Mouse (Mus musculus) monocyte, adult 2 months (primary cell): Measurements from ENCODE around the gene Lor.

Source experiments
- DNase-seq, 2 experiments: peaks; one replicate each; pipeline ENCODE4 v3.0.0; 2022; ENCODE audit warnings: low spot score in 2 of 2, low read depth in 1 of 2

Gene Lor

DNA sequence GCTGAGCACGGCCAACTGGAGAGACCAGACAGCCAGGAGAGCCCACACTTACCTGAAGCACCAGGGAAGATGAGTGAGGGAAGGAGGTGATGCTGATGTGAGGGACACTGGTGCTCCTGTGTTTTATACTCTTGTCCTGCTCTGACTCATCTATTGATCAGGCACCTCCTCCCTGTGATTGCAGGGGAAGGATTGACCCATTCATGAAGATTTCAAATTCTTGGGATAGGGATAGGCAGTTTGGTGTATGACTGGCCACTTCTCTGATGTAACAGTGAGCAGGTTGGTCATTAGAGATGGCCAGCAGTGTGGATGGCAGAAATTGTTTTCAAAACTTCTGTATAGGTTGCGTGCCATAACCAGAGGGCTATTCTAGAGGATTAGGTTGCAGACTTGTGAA is at the start of gene Lor:
Gene Lor (minus strand): TSS at position 101 of the 400 bp plus-strand sequence.
- no peak for DNase-seq

DNA sequence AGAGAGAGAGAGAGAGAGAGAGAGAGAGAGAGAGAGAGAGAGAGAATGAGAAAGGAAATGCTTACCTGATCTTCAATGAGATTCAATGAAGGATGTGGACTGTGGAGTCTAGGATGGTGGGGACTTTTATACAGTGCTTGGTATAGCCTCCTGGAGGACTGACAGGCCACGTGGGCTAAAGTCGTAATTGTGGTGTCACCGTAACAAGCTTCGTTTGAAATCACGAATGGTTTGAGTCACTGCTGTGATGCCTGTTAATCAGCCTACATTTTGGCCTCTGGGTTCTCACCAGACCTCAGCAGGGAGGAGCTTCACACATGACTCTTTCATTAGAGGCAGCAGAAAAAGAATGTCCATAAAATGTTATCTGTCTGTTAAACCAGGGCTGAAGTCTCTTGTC is 40.9 kb upstream of the Lor start, which contains the start of gene Prr9:
Gene Prr9 (minus strand): TSS at position 101 of the 400 bp plus-strand sequence.
- DNase-seq: no peak

DNA sequence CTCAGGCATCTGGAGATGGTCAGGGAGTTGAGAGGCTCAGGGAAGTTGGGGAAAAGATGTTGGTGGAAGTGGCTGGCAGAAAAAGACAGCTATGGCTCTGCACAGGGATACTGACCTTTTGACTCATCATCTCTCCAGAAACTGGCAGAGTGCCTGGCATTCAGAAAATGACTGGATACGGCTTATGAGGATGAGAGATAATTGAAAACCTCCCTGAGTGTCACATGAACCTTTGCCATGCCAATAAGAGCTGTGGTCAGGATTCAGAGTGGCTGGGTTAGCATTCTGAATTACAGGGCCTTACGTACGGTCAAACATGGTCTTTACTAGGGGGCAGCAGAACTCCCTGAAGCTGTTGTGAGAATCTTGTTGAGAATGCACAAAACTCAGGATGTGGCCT is 38.0 kb upstream of the Lor start:
- no peak for DNase-seq

DNA sequence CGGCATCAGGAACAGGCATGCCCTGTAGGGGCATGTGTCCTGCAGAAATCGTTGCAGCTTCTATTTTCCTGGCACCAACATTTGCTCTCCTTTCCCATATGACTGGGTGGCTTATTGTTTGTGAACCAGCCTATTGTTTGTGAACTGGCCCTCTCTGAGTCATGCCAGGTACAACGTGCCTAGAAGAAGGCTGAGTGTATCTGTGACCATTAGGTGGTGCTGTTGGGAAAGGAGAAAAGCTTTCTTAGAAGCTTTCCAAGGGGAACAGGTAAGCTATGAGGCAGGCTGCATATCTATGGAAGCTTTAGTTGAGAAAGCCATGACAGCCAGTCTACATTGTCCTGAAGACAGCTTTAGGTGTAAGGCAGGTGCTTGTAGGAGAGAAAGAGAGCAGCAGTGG is 35.0 kb upstream of the Lor start:
- no peak for DNase-seq

DNA sequence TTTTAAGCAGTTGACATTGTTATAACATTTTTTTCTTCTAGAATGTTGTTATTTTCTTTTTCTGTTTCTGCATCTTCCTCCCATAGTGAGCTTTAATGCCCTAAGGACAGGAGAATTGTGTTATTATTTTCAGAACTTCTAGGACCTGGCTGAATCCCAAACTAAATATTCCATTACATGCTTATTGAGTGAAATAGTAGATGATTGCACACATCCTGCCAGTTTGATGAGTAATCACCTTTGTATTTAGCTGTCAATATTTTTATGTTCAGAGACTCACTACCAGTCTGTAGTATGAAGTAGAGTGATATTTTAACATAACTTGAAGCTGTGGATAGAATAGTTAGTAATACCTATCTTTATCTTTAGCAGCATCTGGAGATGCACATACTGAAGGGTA is 28.6 kb upstream of the Lor start:
- no peak for DNase-seq

DNA sequence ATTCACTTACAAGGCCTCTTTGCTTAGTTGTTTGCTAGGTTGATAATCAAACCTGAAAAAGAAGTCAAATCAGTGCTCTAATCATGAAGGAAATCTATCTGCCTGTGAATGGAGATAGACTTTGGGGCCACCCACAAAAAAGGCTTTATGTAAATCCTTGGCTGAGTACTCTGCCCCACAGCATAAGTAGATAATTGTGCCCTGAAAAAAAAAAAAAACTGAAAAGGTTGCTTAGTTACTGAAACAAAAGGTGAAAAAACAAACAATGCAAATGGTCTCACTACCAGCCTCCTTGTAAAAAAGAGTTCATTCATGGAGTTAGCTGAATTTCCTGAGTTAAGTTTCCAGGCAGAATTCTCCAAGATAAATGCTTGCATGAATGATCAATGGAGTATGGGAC is 27.8 kb upstream of the Lor start:
- no peak for DNase-seq

DNA sequence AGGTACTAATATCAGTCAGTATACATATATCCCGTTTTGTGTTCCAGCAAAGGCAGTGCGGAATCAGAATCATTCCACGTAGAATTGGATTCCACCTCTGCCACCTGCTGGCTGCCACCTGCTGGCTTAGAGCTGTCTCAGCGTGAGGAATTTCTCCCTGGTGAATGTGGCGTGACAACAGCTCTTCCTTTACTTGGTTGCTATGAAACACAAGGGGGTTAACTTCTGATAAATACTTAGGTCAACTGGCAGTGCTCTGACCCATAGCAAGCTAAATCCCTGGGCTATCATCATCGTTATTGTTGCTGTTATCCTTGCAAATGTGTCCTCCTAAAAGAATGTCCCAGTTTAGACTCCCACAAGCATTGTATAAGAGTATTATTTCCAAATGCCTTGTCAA is 23.6 kb upstream of the Lor start:
- DNase-seq: no peak

DNA sequence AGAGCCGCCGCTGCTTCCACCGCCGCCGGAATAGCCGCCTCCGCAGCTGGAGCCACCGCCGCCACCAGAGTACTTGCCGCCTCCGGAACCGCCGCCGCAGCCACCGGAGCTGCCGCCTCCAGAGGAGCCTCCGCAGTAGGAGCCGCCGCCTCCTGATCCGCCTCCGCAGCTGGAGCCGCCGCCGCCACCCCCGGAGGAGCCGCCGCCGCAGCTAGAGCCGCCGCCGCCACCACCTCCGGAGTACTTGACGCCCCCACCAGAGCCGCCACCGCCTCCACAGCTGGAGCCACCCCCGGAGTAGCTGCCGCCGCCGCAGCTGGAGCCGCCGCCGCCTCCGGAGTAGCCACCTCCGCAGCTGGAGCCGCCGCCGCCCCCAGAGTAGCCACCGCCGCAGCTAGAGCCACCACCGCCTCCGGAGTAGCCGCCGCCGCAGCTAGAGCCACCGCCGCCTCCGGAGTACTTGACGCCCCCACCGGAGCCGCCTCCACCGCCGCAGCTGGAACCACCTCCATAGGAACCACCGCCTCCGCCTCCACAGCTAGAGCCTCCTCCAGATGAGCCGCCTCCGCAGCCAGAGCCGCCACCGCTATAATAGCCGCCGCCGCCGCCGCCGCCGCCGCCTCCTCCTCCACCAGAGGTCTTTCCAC is 1.5 kb downstream of the Lor start:
- DNase-seq: no peak

DNA sequence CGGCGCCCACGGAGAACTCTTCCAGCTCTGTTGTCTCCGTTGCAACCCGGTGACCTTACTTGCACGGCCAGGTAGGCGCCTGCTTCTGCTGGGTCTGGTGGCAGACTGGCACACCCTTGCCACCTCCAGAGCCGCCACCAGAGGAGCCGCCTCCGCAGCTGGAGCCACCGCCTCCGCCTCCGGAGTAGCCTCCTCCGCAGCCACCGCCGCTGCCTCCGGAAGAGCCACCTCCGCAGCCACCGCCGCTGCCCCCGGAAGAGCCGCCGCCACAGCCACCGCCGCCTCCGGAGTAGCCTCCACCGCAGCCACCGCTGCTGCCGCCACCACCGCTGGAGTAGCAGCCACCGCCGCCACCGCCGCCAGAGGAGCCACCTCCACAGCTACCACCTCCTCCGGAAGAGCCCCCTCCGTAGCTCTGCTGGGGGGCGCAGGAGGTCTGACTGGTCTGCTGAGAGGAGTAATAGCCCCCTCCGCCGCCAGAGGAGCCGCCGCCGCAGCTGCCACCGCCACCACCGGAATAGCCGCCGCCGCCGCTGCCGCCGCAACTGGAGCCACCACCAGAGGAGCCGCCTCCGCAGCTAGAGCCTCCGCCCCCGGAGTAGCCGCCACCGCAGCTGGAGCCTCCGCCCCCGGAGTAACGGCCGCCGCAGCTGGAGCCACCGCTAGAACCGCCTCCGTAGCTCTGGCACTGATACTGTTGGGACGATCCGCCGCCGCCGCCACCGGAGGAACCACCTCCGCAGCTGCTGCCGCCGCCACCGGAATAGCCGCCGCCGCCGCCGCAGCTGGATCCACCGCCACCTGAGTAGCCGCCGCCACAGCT is 2.3 kb downstream of the Lor start:
- no peak for DNase-seq

DNA sequence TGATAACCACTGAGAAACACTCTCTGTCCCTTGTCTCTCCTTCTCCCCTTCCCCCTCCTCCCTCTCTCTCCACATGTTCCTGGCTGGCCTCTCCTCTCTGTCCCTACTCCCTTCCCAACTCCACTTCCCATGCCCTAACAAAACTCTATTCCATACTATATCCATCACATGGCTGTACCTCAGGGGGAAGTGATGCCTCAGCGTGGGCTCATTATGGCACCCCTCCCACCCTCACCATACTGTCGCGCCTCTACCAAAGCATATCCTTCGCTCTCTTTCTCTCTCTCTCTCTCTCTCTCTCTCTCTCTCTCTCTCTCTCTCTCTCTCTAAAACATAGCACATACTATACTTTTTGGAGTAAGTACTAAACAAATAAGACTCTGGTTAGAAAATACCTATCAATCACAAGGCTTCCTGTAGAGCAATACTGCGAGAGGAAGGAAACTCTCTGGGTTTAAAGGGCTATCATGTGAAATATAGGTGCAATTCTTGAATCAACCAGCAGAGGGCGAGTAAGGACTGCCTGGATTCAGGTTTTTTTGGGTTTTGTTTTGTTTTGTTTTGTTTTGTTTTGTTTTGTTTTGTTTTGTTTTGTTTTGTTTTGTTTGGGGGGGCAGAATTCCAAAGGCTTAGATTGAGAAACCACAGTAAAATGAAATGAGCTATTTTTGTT is 32.4 kb downstream of the Lor start:
- no peak for DNase-seq

DNA sequence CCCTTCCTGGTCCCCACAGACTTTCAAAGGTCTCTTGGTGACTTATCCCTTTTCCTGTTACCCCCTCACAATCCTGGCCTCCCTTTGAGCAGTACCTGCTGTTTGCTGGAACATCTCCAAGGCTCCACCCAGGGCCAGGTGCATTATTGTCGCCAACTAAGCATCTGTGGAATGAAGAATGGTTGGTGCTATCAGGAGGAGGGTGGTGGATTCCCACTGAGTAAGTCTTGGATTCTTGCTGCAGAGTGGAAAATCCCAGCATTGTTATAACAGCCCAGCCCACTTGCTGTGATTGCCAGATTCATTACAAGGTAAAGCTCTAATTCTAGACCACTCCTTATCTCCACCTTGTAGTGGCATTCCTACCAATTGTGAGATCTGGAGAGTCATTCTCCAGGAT is 49.0 kb downstream of the Lor start:
- DNase-seq: no peak

DNA sequence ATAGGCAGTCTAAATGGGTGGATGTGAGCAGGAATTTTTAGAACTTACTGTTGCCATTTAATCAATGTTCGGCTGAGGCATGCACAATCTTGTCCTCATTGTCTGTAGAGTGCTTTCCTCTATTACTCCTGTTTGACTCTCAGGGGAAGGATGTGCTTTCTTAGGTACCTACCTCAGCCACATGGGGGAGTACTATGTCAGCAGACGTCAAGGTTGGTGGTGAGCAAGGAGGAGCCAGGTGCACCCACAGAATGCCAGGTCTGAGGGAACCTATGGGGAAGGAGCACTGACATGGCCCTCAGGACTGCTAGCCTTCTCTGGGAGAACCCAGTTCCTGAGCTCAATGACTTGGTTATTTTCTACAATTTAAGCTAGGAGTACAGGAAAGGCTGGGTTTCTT is 49.7 kb downstream of the Lor start:
- no peak for DNase-seq
